Mouse (Mus musculus): ENCODE data around the gene Slc16a7.

The Slc16a7 gene

GRCm38 (mm10) chr10:125324149-125324834 is 65.0 kb downstream of the Slc16a7 start:
- DNase-seq: peak; percentile 34 to 35

GRCm38 (mm10) chr10:125321446-125322428 is 67.5 kb downstream of the Slc16a7 start:
- no peak for DNase-seq

- DNase-seq: peak; percentile 19 to 30
Observed at GRCm38 (mm10) chr10:125317317-125317716, 71.9 kb downstream of the Slc16a7 start.

GRCm38 (mm10) chr10:125310855-125311254 is 78.4 kb downstream of the Slc16a7 start:
- DNase-seq: no peak

- DNase-seq: no peak
Observed at GRCm38 (mm10) chr10:125298036-125298435, 91.2 kb downstream of the Slc16a7 start.

GRCm38 (mm10) chr10:125290320-125290719 is 98.9 kb downstream of the Slc16a7 start:
- no peak for DNase-seq

GRCm38 (mm10) chr10:125288560-125288959 is 100.7 kb downstream of the Slc16a7 start:
- no peak for DNase-seq

GRCm38 (mm10) chr10:125285386-125285785 is 103.9 kb downstream of the Slc16a7 start:
- DNase-seq: no peak

- peak; percentile 48 to 56 for DNase-seq
Observed at GRCm38 (mm10) chr10:125275149-125275848, 114.0 kb downstream of the Slc16a7 start.

GRCm38 (mm10) chr10:125274519-125275148 is 114.6 kb downstream of the Slc16a7 start:
- no peak for DNase-seq

GRCm38 (mm10) chr10:125273759-125274158 is 115.5 kb downstream of the Slc16a7 start:
- no peak for DNase-seq

GRCm38 (mm10) chr10:125271448-125271847 is 117.8 kb downstream of the Slc16a7 start:
- no peak for DNase-seq

GRCm38 (mm10) chr10:125270266-125270665 is 119.0 kb downstream of the Slc16a7 start:
- DNase-seq: no peak

GRCm38 (mm10) chr10:125266322-125266721 is 122.9 kb downstream of the Slc16a7 start:
- DNase-seq: peak in 1 of 2 experiments; percentile 7

- peak; percentile 25 to 26 for DNase-seq
Observed at GRCm38 (mm10) chr10:125265901-125266300, 123.4 kb downstream of the Slc16a7 start.

GRCm38 (mm10) chr10:125265467-125265866 is 123.8 kb downstream of the Slc16a7 start:
- DNase-seq: peak; percentile 71 to 74

- DNase-seq: peak; percentile 76 to 78
Observed at GRCm38 (mm10) chr10:125264938-125265337, 124.3 kb downstream of the Slc16a7 start.

- no peak for DNase-seq
Observed at GRCm38 (mm10) chr10:125255904-125256303, 133.4 kb downstream of the Slc16a7 start.

GRCm38 (mm10) chr10:125214536-125214935 is 174.7 kb downstream of the Slc16a7 start:
- no peak for DNase-seq

- DNase-seq: no peak
Observed at GRCm38 (mm10) chr10:125213805-125214204, 175.5 kb downstream of the Slc16a7 start.

GRCm38 (mm10) chr10:125187544-125187943 is 201.7 kb downstream of the Slc16a7 start:
- DNase-seq: no peak

- DNase-seq: no peak
Observed at GRCm38 (mm10) chr10:125185387-125185786, 203.9 kb downstream of the Slc16a7 start.

All from cerebellum, postnatal 14 days (tissue).